Mouse (Mus musculus) ovary, postnatal 14 days (tissue): ENCODE data around the gene Atf6.

Experiments
- DNase-seq: peaks from one replicate; pipeline ENCODE4 v3.0.0; 2022; ENCODE audit warnings: low spot score

The Atf6 gene

DNA sequence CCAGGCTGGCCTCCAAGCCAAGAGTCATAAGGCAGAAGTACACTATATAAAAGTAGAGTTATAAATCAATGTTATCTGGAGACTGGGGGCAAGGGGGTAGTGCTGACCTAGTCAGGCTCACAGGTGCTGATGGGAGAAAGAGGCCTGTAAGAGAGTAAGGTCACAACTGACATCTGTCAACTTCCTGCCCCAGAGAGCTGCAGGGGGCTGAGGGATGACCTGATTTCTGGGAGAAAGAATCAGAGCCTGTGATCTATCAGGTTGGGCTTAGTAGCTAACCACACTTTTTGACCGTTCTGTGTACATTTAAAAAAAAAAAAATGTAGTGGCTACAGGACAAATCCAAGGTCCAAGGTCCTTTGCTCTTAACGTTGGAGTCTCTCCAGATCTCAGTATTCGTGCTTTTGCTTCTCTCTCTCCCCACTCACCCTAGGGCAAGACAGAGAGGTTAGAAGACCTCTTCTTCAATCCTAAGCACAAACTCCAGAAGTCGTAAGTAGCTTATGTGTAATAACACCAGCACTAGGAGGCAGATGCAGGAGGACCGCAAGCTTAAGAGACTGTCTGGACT is 15.4 kb upstream of the Atf6 start:
- DNase-seq, result no peak

DNA sequence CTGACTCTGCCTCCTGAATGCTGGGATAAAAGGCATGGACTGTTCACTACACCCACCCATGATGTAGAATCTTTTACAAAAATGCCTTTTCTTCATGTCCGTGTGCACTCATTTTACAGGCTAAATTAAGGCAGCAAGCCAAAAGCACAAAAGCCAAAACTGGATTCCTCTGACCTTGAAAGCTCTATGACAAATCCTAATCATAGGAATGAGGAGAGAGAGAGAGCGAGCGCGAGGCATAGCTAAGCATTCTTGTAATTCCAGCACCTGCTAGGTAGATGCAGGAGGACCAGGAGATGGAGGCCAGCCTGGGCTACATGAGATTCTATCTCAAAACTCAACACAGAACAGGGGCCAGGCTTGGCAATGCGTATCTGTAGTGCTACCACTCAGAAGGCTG is 9.3 kb upstream of the Atf6 start:
- no peak for DNase-seq

DNA sequence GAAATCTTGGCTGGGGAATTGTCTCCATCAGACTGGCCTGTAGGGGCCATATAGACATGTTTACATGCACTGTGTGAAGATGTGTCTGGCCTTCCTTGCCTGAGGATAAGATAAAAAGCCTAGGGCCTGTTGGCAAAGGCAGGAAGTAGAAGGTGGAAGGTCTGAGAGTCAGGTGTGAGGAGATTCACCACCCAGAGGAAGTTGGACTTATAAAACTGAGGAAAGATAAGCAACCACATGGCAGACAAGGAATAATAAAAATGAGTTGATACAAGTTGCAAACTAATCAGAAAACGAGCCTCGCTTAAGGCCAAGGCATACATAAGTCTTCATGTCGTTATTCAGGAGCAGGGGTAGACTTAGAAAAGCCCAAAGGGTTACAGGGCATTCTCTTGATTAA is 8.1 kb upstream of the Atf6 start:
- no peak for DNase-seq

DNA sequence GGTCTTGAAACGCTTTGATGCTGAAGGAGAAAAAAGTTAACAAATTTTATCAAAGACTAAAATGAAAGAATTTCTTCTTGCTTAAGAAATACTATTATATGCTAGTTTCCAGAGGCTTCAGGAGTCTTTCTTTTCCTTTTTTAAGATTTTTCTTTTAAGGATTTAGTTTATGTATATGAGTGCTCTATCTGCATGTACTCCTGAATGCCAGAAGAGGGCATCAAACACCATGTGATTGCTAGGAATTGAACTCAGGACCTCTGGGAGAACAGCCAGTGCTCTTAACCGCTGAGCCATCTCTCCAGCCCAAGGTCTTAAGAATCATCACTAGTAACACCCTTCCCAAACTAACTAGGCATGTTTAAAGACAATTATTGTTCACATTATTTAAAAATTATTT is 4.4 kb upstream of the Atf6 start:
- no peak for DNase-seq

DNA sequence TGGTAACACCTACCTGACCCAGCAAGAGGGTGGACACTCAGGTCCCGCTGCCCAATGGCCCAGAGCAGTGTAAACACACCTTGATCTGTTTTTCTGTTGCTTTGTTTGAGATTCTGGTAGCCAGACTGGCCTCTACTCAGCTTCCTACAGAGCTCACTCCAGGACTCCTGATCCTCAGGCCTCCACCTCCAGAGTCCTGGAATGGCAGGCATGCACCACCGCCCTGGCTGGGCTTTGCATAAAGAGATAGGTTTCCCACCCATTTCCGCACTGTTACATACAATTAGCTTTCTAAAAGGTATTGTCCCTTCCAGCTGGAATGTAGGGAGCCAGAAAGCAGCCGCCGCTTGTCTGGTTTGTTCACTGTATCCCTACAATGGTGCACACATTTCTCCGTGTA is 3.8 kb upstream of the Atf6 start:
- DNase-seq, result no peak

DNA sequence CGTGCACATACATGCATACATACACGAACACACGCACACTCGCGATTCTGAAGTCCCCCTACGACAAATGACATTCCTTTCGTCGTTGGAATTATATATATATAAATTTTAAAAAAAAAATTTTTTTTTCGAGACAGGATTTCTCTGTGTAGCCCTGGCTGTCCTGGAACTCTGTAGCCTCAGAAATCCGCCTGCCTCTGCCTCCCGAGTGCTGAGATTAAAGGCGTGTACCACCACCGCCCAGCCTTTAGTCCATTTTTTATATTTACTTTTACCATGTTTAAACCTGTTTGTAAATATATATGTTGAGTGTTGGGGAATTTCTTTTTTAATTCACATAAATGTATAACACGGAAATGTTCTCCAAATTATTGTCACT is 1.3 kb upstream of the Atf6 start:
- DNase-seq, result no peak

DNA sequence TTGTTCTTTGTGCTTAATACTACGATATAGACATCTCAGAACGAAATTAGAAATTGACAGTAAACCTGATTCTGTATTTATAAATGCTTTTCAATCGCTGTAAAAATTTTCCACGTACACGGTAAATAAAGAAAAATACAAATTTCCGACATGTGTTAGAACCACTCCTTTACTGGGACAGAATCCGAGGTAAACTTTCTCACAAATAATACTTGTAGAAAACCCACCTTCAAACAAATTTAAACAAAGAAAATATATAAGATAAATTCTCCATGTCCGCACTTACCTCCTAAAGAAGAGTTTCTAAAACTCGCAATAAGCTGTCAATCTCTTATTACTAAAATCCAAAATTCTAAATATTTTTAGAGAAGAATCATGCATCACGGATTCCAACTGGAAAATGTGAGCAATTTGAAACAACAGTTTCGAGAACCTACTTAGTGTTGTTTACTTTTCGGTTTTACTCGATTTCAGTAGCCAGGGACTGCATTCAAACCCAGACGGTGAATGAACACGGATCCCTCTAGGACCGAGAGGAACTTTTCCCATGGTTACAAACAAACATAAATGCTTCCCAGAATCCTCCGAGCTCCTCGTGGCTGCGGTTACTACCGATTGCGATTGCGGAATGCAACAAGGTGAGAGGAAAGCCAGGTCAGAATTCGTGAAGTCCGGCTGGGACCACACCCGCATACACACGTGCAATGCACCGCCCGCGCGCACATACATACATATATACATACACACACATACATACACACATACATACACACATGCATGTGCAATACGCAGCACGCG is 735 bp upstream of the Atf6 start:
- peak; percentile 60 for DNase-seq

DNA sequence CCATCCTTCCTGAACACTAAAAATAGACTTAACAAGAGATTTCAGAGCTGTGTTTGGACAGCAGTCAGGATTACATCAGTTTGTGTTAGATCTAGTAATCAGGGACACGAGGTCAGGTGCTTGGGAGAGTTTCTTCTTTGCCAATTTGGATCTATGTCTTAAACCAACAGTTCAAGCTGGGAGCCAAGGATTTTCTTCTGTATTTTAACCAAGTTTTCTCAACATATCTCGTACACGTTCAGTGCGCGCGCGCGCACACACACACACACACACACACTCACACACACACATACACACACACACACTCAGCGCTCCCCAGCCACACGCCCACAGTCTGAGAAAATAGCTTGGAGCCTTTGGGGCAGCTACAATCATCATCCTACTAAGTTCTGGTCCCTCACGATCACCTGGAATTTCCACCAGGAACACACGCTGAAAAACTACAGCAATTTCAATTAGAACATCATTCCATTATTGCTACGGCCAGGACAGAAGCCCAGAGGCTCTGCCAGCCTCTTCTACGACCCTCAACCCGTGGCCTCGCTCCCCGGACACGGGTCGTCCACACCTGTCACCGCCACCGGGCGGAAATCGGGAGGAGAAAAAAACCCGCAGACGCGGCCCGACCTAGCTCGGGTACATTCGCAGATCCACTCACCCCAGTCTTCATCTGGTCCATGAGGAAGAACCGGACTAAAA is 430 bp downstream of the Atf6 start:
- DNase-seq, result no peak

DNA sequence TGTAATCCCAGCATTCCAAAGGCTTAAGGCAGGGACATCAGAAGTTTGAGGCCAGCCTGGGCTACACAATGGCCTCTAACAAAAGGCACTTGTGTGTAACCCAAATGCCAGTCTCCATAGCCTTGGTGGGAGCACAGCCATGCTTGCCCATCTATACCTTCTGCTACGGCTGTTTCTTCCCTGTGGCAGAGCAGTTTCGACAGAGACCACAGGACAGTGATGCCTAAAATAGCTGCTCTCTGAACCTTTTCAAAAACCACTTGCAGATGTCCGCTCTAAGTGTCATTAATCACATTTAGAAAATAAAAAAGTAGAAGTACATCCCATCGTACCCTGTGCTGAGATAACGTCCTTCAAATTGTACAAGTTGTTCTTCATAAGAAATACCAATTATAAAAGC is 2.2 kb downstream of the Atf6 start:
- DNase-seq, result no peak

DNA sequence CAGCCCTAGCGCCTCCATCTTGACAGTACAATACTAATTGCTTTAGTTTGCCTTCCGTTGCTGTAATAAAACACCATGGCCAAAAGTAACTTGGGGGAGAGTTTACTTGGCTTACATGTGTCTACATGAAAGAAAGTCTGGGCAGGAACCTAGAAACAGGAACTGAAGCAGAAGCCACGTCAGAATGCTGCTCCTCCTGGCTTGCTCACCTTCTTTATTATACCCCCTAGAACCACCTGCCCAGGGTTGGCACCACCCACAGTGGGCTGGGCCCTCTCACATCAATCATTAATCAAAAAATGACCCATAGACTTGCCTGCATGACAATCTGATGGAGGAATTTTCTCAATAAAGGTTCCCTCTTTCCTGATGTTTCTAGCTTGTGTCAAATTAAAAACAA is 2.8 kb downstream of the Atf6 start:
- DNase-seq, result no peak

DNA sequence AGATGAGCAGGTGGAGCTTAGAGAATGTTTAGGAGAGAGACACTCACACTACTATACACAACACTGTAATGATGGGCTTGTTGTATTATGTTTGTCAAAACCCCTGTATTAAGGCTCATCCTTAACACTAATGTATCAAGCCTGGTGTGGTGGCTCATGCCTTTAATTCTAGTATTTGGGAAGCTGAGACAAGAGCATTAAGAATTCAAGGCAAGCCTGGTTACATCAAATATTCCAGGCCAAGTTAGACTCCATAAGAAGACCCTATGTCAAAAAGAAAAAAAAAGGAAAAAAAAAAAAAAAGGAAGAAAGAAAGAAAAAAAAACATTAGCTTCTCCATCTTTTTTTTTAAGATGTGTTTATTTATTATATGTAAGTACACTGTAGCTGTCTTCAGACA is 3.3 kb downstream of the Atf6 start:
- no peak for DNase-seq

DNA sequence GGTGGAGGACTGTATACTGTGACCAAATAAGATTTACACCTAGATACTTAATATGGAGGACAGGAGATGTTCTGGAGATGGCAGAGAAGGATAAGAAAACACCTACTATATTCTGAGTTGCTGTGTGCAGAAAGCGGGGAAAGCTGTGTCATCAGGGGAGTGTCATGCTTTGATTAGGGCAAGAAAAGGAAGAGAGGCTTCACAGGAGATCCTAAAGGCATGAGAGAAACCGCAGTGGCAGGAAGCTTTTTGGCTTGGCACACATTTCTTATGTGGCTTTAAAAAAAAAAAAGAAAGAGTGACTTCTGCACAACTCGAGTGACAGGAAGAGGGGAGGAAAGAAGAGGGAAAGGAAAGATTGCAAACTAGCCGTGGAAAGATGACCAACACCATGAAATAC is 4.5 kb downstream of the Atf6 start:
- no peak for DNase-seq

DNA sequence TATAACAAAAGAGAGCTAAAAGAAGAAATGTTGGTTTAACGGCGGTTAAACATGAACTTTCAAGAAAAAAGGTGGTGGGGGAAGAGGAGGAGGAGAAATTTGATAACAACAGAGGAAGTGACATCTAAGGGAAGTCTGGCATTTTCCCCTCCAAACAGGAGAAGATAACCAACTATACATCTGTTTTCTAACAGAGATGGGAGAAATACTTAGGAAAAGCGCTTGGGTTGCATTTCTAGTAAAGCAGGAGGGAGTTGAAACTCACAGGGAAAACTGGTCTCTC is 5.2 kb downstream of the Atf6 start:
- no peak for DNase-seq

DNA sequence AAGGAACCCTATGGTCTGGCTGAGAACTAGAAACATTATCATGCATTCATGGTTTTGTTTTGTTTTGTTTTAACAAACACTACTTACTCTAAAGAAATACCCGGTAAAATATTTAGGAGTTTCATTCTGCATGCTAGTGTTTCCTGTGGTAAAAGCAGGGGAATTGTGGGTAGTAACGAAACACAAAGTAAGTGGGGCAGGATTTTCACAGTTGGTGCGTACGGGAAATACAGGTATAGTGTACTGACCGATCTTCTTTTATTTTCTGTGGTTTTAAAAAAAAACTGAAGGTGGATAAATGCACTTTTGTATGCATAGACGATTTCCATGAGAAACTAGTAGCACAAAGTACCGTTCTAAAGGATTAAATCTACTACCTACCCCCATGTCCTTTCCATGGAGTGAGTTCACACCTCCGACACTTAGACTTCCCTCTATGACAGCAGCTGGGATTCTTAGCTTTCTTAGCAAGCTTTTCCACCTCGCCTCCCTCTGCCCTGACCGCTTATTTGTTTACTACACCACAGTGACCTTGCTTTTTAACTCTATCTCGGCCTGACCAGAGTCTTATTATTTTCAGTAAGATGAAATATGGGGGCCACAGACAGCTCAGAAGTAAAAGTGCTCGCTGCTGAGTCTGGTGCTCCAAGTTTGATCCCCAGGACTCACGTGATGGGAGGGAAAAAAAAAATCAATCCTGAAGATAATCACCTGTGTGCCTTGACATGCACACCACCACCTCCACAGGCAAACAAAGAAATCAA is 5.7 kb downstream of the Atf6 start:
- DNase-seq, result no peak

DNA sequence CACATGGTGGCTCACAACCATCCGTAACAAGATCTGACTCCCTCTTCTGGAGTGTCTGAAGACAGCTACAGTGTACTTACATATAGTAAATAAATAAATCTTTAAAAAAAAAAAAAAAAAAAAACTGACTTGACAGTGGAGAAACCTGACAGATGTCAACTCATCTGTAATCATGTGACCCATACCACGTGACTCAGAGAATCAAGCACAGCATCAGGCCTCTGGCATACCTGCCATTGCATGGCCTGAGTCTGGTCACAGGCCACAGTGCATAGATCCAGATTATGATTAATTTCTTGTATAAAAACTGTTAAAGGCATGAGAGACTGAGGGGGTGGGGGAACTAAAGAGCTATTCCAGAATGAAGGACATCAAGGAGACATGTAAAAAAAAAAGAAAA is 8.7 kb downstream of the Atf6 start:
- DNase-seq, result no peak

DNA sequence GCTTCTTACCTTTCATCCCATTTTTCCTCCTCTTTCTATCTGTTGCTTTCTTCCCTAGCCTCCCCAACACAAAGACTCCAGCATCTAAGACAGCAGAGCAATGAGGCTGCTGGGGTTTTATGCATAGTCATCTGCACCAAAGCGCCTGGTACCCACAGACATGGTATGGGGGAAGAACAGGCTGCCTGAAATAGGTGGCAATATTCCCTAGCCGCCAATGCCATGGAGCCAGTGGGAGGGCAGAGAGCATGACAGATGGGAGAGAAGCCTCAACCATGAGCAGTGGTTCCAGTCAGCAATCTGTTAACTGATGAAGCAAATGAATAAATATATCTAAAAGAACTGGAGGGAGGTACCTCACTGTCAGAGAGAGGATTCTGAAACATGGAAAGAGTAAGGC is 10.2 kb downstream of the Atf6 start:
- DNase-seq, result no peak

DNA sequence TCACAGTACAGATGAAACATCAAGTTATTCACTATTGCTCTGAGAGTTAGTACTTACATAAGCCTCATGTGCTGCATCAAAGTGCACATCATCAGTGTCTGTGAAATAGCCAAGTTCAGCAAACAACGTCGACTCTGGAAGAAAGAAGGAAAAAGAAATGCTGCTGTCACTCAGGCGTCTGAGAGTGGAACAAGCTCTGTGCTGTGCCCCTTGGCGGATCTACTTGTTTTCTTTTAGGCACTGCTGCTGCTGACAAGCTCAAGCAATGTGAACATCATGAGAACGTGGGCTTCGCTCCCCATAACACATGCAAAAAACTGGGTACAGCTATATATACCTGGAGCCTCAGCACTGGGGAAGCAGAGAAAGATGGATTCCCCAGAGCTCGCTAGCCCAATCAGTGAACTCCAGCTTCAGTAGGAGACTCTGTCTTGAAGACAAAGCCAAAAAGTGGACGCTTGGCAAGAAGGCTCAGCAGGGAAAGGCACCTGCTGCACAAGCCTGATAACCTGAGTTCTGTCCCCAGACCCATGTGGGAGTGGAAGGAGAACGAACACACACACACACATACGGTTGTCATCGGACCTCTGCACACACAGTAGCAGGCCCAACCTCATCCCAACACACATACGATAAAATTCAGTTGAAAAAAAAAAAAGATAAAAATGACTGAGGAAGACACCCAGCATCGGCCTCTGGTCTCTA is 12.4 kb downstream of the Atf6 start:
- DNase-seq, result no peak

DNA sequence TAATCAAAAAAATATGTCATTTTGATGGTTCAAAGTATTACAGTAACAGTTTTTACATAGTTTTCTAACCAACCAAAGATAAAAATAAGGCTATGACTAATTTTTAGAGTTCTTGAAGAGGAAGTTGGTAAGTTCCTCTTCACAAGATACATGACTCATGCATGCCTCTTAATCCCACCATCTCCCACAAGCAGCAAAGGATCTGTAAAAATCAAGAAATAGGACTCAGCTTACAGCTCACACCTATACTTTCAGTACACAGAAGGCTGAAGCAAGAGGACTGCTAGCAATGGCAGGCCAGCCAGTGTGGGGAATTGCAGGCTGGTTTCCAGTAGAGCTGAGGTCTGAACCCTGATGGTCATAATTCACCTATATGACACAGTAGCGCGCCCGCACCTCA is 14.0 kb downstream of the Atf6 start:
- no peak for DNase-seq

DNA sequence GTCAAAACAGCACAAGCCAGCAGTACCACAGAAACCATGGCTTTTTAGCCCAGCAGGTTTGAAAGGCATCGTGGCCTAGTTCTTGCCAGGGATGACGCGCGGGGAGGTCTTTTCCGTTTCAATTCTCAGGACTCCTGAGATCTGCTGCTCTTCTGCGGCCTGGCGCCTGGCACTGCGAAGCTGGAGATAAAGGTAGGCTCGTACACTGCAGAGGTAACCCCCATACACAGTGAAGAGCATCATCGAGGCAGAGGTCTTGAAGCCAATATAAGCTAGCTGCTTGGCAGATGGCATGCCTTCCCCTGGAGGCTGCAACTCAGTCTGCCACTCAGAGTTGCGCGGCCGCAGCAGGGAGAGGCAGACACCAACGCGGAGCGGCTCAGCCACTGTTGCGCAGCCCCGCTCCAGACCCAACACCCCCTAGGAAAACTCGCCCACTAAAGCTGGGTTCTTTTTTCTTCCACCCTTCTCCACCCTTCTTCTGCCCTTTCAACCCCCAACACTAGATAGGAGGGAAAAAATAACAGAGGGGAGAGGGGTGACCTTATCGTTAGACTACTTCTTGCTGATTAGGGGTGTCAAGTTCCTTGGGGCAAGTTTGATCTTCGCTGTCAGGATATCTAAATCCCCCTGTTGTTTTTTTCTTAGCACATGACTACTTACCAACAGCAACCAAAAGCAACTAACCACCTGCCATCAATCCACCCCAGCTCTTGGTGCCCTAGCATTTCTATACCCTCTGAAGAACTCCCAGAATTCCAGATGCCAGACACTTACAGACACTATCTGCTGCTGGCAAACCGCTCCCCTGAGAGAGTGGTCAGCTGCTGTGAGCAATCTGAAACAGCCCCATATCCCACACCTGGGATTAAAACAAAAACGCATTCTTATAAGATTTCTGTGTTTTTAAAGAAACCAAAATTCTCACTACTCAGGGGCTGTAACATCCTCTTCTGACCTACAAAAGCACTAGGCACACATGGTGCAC is 16.6 kb downstream of the Atf6 start:
- no peak for DNase-seq

DNA sequence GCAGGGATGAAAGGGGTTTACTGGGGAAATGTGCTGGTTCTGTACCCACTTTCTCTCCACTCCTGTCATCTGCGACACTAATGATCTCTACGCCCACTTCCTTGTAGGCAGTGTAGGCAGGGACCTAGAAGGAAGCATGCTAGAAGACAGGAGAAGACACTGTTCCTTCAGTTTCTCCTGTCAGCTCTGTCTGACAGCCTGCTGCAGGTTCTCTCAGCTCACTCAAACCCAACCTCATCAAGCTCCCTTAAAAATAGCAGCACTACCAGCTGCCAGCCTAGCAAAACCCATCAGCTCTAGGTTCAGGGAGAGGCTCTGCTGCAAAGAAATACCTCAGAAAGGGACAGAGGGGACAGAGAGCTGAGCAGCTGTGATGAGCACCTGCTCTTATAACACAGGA is 17.6 kb downstream of the Atf6 start:
- no peak for DNase-seq
